Mouse (Mus musculus): Measurements from ENCODE around the gene Tbc1d10a.

- no peak for TF ChIP-seq POLR2A (IDR thresholded peaks at IDR 0.05; ENCODE audit: insufficient read depth, low read length)
- TF ChIP-seq CTCF (IDR thresholded peaks at IDR 0.05; ENCODE audit: low read depth, low read length), result no peak
- TF ChIP-seq EP300 (IDR thresholded peaks at IDR 0.05; ENCODE audit: insufficient read depth, low read depth, low read length), result no peak
Observed at GRCm38 (mm10) chr11:4250290-4250689, 63.7 kb downstream of the Tbc1d10a start.
